Mouse (Mus musculus): Measurements from ENCODE around the gene Tet3.

The Tet3 gene

DNA sequence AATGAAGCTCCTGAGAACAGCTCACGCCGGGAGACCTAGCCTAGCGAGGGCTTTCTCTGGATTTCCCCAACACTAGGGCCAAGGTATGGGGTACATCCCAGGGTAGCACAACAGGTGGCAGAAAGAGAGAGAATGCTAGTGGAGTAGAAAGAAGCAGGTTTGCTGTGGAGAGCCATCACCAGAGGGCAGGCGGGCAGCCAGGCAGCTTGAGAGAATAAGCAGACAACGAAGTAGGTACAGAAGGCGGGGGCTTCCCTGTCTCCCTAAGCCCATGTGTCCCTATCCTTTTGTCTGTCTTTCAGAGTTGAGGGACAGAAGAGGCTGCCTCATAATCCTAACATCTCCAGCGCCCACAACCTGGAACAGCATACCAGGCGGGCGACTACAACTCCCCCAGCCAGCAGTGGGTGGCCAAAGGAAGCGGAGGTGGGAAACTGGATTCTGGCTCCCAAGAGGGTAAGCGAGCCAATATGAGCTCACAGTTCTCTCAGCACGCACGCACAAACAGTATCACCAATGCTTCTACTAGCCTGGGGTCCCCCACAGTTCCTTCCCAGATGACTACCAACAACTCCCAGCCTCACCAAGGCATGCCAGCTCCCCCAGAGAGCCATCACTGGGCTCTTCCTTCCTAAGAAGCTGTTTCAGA lies 19.6 kb downstream of the Tet3 start:
- no peak for DNase-seq

DNA sequence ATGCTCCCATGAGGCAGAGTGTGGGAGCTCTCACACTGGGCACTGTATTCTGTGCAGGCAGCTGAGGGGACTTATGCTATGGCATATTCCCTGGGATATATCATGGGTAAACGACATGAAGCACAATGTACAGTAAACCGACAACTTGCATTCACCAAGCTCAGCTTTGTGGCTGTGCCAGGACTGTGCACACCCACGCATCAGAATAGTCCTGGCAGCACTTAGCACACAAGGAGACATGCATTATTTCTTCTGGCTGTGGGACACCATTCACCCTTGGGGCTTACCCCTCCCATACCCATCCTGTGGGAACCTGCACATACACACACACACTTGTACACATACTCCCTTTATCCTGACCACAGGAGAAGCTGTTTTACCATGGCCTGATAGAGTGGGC lies 20.3 kb downstream of the Tet3 start:
- DNase-seq, result no peak

DNA sequence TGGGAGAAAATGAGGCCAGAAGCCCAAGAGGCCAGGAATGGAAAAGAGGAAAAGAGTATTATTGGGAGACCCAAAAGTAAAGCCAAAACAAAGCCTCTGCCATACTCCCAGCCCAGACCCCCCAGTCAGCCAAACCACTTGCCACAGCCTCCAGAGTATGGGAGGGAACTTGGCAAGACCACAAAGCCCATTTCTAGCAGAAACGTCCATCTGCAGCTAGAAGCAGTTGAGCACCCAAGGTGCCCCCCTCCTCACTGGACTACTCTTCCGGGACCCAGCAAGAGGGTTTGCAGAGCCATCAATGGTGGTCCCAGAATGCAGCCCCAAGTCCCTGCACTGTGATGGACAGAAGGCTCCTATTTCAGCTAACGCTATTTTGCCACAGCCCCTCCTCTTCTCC lies 21.1 kb downstream of the Tet3 start:
- no peak for DNase-seq

DNA sequence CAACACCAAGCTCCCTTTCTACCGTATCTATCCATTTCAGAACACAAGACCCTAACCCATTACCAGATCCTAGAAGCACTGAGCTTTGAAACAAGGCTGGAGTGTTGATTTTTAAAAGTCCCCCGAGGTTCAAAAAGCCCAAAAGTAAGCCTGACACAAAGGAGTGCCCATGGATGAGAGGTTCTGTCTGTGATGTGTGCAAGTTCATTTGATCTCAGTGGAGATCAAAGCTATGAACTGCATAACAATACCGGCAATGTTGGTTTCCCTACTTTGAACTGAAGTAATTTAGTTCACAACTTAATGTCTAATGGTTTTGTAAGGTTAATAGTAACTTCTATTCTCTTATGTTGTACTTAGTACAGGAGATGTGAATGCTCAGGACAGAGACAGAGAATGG lies 21.7 kb downstream of the Tet3 start:
- no peak for DNase-seq

DNA sequence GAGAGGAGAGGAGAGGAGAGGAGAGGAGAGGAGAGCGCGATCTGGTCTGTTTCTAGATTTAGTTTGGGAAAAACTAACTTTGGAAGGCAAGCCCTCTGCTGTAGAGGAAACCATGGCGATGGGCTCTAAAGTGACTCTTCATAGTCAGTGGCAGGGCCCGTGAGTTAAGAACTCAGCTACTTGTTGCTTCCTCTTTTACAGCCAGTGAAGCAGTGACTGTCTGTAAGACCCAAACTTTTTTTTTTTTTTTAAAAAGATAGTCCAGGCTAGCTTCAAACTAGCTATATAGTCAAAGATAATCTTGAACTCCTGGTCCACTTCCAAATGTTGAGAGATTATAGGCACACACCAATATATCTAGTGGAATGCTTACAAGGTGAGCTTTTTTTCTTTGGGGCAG lies 22.3 kb downstream of the Tet3 start:
- DNase-seq, result no peak

DNA sequence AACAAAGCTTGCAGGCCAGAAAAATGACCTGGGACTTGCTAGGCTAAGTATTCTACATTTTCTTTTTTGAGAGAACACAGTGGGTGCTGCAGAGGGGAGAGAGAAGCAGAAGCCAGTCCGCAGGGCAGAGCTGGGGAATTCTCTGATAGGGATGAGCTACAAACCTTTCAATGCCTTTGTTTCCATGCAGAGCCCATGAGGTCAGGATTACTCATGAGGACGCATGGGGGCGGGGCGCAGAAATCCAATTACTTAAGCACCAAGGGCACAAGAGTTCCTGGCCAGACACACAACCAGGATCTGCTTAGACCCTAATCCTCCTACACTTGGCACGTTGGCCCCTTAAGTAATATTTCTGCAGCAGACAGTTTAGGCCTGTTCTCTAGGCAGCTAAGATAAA lies 23.7 kb downstream of the Tet3 start:
- DNase-seq, result no peak

DNA sequence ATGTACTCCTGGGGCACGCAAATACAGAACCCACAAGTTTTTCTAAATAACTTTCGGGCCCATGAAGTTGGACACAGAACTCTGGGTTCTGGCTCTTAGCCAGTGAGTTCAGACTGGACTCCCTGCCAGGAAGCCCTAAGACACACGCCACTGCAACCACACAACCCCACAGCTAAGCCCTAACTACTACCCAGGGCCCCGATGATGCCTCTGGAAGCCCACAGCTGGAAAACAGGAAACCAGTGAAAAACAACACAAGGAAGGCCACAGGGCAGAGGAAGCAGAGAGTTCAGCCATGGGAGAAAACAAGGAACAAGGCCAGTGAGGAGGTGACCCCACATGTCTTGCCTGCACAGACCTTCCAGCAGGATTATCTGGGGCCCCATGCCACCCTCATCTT lies 25.3 kb downstream of the Tet3 start:
- DNase-seq, result peak; percentile 44

DNA sequence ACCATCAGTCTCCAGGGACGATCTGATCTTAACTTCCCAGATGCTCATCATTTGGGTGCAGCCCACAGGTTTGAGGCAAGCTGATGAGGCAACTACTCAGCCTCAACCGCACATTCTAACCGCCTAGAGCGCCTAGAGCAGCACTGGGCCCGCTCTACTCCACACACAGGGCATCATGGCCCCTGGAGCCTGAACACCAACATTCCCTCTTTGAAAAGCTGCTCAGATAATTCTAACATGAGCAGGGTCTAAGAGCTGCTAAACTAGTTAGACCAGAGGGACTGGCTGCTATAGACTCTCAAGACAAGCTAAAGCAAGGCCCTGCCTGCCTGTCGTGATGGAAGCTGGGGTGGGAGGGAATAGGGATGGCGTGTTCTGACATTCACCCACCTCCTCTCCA lies 25.9 kb downstream of the Tet3 start:
- no peak for DNase-seq

DNA sequence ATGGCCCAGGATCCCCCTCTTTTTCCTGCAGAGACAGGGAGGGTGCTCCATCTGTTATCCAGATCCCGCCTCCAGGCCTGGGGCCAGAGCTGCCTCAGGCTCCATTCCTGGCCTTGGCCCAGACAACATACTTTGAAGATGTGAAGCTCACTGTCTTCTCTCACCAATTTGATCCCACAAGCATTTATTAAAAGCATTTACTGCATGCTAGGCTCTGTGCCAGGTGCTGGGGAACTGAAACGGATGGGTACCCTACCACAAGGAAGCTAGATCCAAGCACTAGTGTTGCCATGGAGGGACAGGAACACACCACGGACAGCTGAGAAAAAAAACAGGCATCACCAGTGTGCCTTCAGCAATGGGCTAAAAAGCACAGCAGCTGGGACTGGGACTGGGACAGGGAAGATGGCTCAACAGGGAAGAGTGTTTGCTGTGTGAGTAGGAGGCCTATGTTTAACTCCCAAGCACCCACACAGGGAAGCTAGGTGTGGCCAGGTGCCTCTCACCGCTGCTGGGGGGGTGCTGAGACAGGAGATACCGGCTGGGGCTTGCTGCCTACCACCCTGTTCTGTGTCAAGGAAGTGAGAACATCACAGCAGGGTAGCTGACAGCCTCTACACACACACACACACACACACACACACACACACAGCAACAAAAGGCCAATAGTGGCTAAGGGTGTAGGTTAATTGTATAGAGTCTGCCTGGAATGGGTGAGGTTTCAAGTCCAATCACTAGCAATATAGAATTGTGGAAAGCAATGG lies 30.7 kb downstream of the Tet3 start:
- DNase-seq, result peak; percentile 44

DNA sequence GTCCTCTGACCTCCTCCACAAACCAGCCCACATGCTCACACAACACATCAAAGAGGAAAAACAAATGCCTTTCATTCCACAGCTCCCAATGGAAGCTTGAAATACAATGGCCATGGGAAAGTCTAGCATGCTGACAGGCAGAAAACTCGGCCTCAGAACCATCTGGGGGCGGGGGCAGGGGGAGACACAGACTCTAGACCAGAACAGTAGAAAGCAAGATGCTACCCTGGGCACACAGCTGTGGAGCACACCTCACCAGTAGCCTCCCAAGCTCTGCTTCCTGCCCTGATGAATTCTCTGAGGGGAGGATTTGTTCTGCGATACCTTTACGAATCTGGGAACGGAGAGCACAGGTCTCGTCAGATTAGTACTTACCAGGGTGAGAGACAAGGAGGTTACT lies 31.4 kb downstream of the Tet3 start:
- no peak for DNase-seq

DNA sequence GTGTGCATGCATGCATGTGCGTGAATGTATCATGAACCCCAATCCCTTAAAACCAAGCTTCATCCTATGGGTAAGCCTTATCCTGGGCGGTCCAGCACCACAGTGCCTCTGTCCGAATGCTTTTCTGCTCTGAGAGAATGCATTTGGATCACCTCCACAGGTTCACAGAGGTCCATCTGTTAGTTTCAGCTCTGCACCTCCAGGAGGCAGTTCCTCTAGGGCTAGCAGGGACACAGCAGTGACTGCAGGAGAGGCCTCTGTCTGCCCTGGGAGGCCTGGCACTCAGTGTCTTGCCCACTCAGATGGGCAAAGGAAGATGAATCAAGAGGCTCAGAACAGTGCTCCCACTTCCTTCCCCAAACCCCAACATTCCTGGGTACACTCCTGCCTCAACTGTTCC lies 32.3 kb downstream of the Tet3 start:
- DNase-seq, result peak; percentile 35

DNA sequence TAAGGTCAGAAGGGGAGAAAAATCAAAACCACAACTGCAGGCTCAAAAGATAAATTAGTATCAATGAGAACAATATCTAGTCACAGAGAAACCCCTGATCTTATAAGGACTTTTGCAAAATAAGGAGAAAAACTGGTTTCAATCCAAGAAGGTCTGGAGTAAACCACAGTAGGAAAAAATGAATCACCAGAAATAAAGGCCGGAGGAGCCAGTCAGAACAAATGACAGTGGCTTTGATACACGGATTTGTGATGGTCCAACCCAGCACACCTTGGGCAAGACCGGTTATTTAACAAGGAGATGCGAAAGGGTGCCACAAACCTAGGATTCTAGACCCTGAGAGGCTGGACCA lies 34.9 kb downstream of the Tet3 start:
- no peak for DNase-seq

DNA sequence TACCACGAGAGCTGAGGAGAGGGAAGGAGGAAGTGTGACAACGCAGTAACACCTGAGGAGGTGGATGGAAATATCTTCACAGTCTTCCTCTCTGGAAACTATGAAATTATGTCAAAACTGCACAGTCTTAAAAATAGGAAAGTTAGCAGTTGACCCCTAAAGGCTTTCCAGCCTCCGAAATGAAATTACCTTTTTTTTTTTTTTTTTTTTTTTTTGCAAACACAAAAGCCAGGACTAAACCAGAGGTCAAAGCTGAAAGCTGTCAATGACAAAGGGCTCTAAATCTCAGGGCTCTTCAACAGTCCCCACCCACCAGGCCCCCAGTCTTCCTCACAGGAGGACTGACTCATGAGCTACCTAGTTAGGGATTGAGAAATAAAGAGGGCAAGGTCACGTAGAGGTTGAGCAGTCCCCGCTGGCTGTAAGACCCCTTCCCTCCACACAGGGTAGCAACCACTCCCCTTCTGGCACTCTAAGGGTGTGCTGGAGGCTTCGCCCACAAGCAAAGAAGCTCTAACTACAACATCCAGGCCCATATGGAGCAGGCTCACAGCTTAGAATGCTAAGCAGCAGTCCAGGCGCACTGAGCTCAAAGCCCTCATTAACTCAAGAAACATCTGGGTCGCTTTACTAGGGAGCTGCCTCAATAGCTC lies 35.4 kb downstream of the Tet3 start:
- no peak for DNase-seq

DNA sequence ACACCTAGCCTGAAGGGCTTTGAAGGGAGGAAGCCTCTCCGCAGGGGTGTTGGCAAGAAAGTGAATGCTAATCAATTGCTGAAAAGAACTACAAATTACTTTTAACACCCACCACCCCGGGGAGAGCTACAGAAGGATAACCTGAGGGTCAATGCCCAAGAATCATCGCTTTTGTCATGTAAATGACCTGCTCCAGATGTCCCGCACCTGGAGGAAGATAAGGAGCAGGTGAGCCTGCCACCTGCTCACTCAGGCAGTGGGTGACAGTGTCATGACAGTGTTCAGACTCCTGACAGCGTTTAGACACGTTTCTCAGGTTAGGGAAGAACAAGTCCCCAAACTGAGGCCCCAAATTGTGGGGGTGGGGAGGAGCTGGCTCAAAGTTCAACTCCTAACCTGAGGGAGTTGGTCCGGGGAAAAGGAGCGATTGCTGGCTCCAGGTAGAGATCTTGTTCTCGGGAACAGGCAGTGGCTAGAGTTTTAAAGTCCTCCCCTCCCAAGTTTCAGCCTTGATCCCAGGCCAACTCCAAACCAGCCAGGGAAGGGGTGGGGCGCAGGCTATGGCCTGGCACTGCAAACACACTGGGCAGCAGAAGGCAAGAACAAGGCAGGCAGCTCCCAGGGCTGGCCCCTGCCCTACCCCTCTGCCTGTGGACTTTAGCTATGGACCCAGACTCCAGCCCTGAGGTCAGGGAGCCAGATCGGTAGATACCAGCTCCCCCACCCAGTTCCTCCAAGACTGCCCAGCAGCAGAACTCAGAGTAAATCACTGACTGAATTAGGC lies 36.8 kb downstream of the Tet3 start:
- DNase-seq, result peak; percentile 95

DNA sequence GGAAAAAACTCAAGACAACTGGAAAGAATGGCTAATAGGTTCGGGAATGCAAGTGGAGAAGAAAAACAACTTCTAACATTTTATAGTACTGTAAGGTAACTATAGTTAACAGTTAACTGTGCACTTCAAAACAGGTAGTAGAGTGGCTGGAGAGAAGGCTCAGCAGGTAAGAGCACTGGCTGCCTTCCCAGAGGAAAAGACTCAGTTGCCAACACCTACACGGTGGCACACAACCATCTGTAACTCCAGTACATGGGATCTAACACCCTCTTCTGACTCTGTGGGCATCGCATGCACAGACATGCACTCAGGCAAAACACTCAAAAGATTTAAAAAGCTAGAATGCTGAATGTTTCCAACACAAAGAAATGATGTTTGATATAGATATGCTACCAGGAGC lies 39.4 kb downstream of the Tet3 start:
- DNase-seq, result peak; percentile 33

DNA sequence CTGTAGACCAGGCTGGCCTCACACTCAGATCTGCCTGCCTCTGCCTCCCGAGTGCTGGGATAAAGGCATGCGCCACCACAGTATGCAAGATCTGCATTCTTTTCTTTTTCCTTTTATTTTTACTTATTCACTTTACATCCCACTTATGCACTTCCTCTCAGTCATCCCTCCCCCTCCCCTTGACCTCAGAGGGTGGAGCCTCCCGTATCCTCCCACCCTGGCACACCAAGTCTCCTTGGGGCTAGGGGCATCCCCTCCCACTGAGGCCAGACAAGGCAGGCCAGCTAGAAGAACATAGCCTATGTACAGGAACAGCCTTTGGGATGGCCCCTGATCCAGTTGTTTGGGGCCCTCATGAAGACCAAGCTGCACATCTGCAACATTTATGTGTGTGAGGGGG lies 41.4 kb downstream of the Tet3 start:
- DNase-seq, result no peak

DNA sequence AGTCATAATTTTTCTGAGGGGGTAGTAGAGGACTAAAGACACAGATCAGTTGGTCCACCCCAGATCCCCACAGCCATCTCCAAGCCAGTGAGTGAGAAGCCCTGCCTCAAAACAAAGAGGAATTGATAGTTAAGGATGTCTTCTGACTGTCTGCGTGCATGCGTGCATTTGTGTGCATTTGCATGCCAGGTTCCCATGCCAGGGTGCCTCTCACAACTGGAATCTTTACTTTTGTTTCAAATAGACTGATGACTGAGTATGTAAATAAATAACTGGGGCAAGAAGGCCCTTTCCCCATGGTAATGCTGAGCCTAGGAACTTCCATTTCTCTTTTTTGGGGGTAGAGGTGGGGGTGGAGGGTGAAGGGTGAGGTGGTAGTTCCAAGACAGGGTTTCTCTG lies 41.8 kb downstream of the Tet3 start:
- no peak for DNase-seq

DNA sequence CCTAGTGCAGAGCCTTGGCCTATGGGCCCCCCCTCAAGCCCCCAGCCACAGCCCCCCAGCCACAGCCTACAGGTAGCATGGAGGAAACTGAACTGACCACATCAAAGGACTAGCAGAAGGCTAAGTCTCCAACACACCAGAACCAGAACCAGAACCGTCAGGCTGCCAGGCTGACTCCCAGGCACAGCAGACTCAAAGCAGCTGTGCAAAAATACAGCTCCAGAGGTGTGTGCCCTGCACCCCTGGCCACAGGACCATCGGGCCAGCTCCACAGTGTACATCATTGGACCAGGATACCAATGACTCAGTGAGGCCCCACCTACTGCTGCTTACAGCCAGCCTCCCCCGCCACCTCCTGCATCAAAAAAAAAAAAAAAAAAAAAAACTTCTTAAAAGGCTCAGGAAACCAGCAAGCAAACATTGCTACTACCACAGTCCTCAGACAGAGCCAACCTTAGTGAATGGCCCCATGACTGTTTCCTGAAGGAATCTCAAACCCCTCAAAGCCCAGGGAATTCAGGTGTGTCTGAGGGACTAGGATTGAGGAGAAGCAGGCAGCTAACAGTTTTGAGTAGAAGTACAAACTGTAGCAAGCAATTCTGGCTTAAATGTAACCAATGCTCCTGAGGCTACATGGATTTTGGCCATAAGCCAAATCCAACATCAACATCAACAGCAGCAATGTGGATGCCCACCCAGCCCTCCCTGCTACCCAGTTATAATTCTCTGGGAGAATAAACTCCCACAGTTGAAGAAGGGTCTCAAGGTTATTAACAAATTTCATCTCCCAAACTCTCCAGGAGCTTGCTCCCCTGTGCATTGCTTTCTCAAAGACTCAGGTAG lies 42.4 kb downstream of the Tet3 start:
- no peak for DNase-seq

DNA sequence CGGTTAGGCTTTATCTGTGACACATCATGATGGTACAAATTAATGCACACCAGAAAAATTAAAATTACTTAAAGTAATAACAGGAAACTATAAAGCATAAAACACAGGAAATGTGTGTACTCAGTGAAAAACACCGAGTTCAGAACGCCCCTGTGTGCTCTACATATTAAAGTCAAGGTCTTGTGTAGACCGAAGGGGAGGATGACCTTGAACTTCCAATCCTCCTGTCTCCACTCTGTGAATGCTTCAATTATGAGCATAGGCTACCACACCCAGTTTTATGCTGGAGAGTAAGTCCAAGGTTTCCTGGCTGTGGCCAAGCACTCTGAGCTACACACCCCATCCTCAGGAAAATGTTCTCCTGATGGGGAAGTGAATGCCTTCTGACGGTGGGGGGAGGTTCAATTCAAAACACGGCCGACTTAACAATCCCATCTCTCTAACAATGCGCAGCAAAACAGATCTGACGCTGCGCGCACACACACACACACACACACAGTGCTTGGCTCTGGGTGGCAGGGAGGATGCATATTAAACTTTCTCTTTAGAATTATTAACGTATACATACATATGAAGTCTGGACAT lies 43.4 kb downstream of the Tet3 start:
- DNase-seq, result no peak

DNA sequence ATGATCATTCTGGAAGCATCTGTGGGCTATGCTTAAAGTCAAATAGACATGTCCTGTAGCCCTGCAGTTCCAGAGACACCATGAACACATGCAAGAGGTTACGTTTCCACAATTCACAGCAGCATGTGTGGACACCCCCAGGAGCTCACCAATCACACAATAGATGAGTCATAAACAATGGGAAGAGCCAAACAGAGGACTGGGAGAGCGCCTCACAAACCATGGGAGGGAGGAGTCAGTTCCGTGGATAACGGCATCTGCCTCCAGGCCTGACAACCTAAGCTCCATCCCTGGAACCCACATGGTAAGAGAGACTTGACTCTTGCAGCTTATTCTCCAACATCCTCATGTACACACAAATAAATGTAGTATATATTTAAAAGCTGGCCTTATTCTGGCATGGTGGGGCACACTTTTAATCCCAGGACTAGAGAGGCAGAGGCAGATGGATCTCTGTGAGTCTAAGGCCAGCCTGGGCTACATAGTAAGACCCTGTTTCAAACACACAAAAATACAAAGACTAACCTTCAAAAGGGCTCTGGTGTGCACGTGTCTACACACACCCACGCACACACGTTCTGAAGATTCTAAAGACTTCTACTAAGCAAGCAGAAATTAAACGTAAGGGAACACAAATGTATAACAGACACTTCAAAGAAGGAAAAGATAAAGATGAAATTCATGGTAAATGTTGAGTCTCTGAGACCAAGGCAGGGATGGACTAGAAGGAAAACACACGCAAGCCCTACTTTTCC lies 44.1 kb downstream of the Tet3 start:
- DNase-seq, result no peak

DNA sequence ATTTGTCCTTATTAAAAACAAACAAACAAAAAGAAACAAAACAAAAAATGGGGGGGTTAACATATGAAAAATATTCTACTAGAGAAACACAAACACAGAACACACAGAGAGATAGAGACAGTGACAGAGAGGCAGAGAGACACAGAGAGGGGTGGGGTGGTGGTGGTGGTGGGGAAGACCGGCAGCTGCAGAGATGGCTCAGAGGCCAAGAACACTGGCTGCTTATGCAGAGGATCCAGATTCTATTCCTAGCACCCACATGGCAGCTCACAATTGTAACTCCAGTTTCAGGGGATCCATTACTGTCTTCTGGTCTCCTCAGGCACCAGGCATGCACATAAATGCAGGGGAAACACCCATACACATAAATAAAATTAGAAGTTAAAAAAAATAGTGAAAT lies 45.2 kb downstream of the Tet3 start:
- DNase-seq, result no peak

Measured in kidney, adult 9 months (tissue).